Mouse (Mus musculus): ENCODE results near the gene Nap1l5. TPM values are rescaled to one million over a fixed set of nuclear protein-coding genes. Genes with fewer than 3 reads are reported as not detected.

The Nap1l5 gene
- polyA plus RNA-seq, 1 experiment from 2014 or later = 4.2 TPM

- H3K4me1 ChIP-seq = no peaks in the 10 kb centered on the region
- H3K36me3 ChIP-seq = peaks cover 4% of the 10 kb centered on the region; the same call in 1 of the 2 replicates
- no peak overlapping the region for H3K27ac ChIP-seq
- ATAC-seq (ENCODE audit: insufficient number of reproducible peaks, low FRiP score, low TSS enrichment, low read depth) = no peak
- H3K9me3 ChIP-seq = no peaks in the 10 kb centered on the region
- no peak overlapping the region for H3K9ac ChIP-seq
- H3K4me2 ChIP-seq = no peak overlapping the region
- 75% methylated on average over 4 of the region's 4 CpGs for WGBS
- no peaks in the 10 kb centered on the region for H3K27me3 ChIP-seq
- no peak overlapping the region for H3K4me3 ChIP-seq
These were observed 43.1 kb downstream of the Nap1l5 start for GRCm38 (mm10) chr6:58863631-58864235.

GRCm38 (mm10) chr6:58862446-58862993, 44.4 kb downstream of the Nap1l5 start:
- 74% methylated on average over 9 of the region's 9 CpGs for WGBS
- Histone ChIP-seq H3K9ac (no peak overlapping the region), H3K27ac (no peak overlapping the region), H3K36me3 (peaks cover 4% of the 10 kb centered on the region; the same call in 1 of the 2 replicates), H3K9me3 (no peaks in the 10 kb centered on the region), H3K4me1 (no peaks in the 10 kb centered on the region), H3K27me3 (no peaks in the 10 kb centered on the region), H3K4me3 (no peak overlapping the region), H3K4me2 (no peak overlapping the region)
- ATAC-seq (ENCODE audit: insufficient number of reproducible peaks, low FRiP score, low TSS enrichment, low read depth) = no peak

- Histone ChIP-seq H3K4me1 (no peaks in the 10 kb centered on the region), H3K4me3 (no peak overlapping the region), H3K27ac (no peak overlapping the region), H3K27me3 (no peaks in the 10 kb centered on the region), H3K9me3 (no peaks in the 10 kb centered on the region), H3K9ac (no peak overlapping the region), H3K36me3 (peaks cover 4% of the 10 kb centered on the region; the same call in 1 of the 2 replicates), H3K4me2 (no peak overlapping the region)
- no peak for ATAC-seq (ENCODE audit: insufficient number of reproducible peaks, low FRiP score, low TSS enrichment, low read depth)
- WGBS = 85% methylated on average over 4 of the region's 4 CpGs
These were observed 47.4 kb downstream of the Nap1l5 start for GRCm38 (mm10) chr6:58859517-58859916.

- H3K27ac ChIP-seq = no peak overlapping the region
- H3K36me3 ChIP-seq = peaks cover 4% of the 10 kb centered on the region; the same call in 1 of the 2 replicates
- no peak for ATAC-seq (ENCODE audit: insufficient number of reproducible peaks, low FRiP score, low TSS enrichment, low read depth)
- WGBS = 73% methylated on average over 2 of the region's 2 CpGs
- H3K27me3 ChIP-seq = no peaks in the 10 kb centered on the region
- no peaks in the 10 kb centered on the region for H3K4me1 ChIP-seq
- H3K9ac ChIP-seq = no peak overlapping the region
- no peak overlapping the region for H3K4me3 ChIP-seq
- no peak overlapping the region for H3K4me2 ChIP-seq
- H3K9me3 ChIP-seq = no peaks in the 10 kb centered on the region
These were observed 50.4 kb downstream of the Nap1l5 start for GRCm38 (mm10) chr6:58856494-58856893.

GRCm38 (mm10) chr6:58855676-58856367, 51.1 kb downstream of the Nap1l5 start:
- Histone ChIP-seq H3K27me3 (no peaks in the 10 kb centered on the region), H3K9me3 (no peaks in the 10 kb centered on the region), H3K4me3 (no peak overlapping the region), H3K4me2 (no peak overlapping the region), H3K27ac (no peak overlapping the region), H3K9ac (no peak overlapping the region), H3K4me1 (no peaks in the 10 kb centered on the region), H3K36me3 (peaks cover 4% of the 10 kb centered on the region; the same call in 1 of the 2 replicates)
- no peak for ATAC-seq (ENCODE audit: insufficient number of reproducible peaks, low FRiP score, low TSS enrichment, low read depth)
- WGBS = 83% methylated on average over 10 of the region's 10 CpGs

Other genes with a start within 250 kb of the Nap1l5 start
- gene Herc3, start 75.6 kb downstream of the Nap1l5 start, polyA plus RNA-seq (2015; fragmentation: Nextera tagmentation; extraction: Ambion mirVana) = 4.9 and 7.6 TPM in 2 replicates
- gene Fam13a, start 117.5 kb upstream of the Nap1l5 start, polyA plus RNA-seq (2015; fragmentation: Nextera tagmentation; extraction: Ambion mirVana) = 8.7 and 9.2 TPM in 2 replicates

All from limb, embryonic 15.5 days (tissue).